Mouse (Mus musculus): Measurements from ENCODE around the gene Ptrh2.

DNA sequence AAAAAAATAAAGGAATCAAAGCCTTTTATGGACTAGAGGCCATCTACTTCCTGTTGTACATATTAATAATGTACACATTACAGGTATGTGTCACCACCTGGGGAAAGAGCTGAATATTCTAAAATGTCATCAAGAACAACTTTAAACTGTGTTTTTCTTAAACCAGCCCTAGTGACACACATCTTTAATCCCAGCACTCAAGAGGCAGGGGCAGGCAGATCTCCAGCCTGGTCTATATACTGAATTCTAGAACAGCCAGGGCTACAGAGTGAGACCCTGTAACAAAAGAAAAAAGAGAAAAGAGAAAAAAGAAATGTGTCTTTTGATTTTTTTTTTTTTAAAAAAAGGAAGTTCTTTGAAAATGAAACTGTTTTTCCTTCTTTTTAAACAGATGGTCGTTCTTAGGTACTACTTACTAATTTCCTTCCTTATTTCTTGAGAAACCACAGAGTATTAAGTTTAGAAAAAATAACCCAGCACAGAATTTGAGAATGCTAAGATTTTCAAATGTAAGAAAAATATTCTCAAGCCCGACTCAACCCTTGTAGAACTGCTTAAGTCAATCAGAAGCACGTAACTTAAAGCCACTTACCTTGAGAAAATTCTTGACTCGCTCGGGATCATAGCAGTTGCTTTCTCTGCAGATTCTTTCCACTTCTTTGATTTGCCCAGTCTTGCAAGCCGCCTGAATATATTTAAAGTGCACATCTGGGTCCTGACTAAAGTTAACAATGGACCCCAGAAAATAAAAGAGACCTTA, 33.7 kb downstream of the Ptrh2 start:
- TF ChIP-seq POLR2A (IDR thresholded peaks at IDR 0.05; ENCODE audit: extremely low read depth, insufficient read depth, low read length) (no peak), CTCF (IDR thresholded peaks at IDR 0.05; ENCODE audit: extremely low read depth, insufficient read depth, low read length) (no peak)

Data from cortical plate, adult 2 months (tissue).